Mouse (Mus musculus): ENCODE measurements at regions not wholly inside any gene's neighbourhood (a gene's known extent, or its start where the extent isn't known, plus 50 kb on each side); places are given as distances from the start of the nearest gene placed in this dataset.
A peak's percentile ranks its signal among the peaks of the same experiment; 100 is the strongest.

- Histone ChIP-seq H3K4me2 (ENCODE audit: low read depth, low read length) (no peak overlapping the region), H3K4me3 (ENCODE audit: low read depth, low read length) (no peak overlapping the region), H3K9ac (ENCODE audit: low read depth, low read length) (no peak overlapping the region), H3K36me3 (ENCODE audit: control insufficient read depth, insufficient read depth) (no peaks in the 10 kb centered on the region), H3K4me1 (ENCODE audit: control insufficient read depth, low read depth, low read length) (no peaks in the 10 kb centered on the region), H3K27me3 (ENCODE audit: control insufficient read depth, insufficient read depth, low read depth, low read length) (no peaks in the 10 kb centered on the region), H3K27ac (ENCODE audit: low read length) (no peak overlapping the region), H3K9me3 (replicated peaks; ENCODE audit: control insufficient read depth, low read length) (no peaks in the 10 kb centered on the region)
- ATAC-seq (ENCODE audit: low read depth): no peak
Measured at GRCm38 (mm10) chr14:25279751-25280150, 179.2 kb upstream of the Zmiz1 start.

GRCm38 (mm10) chr14:25292557-25292956 is 166.4 kb upstream of the Zmiz1 start:
- no peak overlapping the region for H3K4me2 ChIP-seq (ENCODE audit: low read depth, low read length)
- no peak overlapping the region for H3K4me3 ChIP-seq (ENCODE audit: low read depth, low read length)
- WGBS (ENCODE audit: insufficient replicate concordance): 32% methylated on average over 1 of the region's 1 CpGs
- no peak overlapping the region for H3K27ac ChIP-seq (ENCODE audit: low read length)
- no peak overlapping the region for H3K9ac ChIP-seq (ENCODE audit: low read depth, low read length)
- no peaks in the 10 kb centered on the region for H3K9me3 ChIP-seq (replicated peaks; ENCODE audit: control insufficient read depth, low read length)
- ATAC-seq (ENCODE audit: low read depth): no peak
- no peaks in the 10 kb centered on the region for H3K27me3 ChIP-seq (ENCODE audit: control insufficient read depth, insufficient read depth, low read depth, low read length)
- H3K36me3 ChIP-seq (ENCODE audit: control insufficient read depth, insufficient read depth): no peaks in the 10 kb centered on the region
- no peaks in the 10 kb centered on the region for H3K4me1 ChIP-seq (ENCODE audit: control insufficient read depth, low read depth, low read length)

- H3K27ac ChIP-seq (ENCODE audit: low read length): no peak overlapping the region
- no peak overlapping the region for H3K9ac ChIP-seq (ENCODE audit: low read depth, low read length)
- 73% methylated on average over 4 of the region's 4 CpGs for WGBS (ENCODE audit: insufficient replicate concordance)
- no peaks in the 10 kb centered on the region for H3K27me3 ChIP-seq (ENCODE audit: control insufficient read depth, insufficient read depth, low read depth, low read length)
- H3K4me2 ChIP-seq (ENCODE audit: low read depth, low read length): no peak overlapping the region
- H3K36me3 ChIP-seq (ENCODE audit: control insufficient read depth, insufficient read depth): no peaks in the 10 kb centered on the region
- ATAC-seq (ENCODE audit: low read depth): no peak
- H3K4me3 ChIP-seq (ENCODE audit: low read depth, low read length): no peak overlapping the region
- no peaks in the 10 kb centered on the region for H3K4me1 ChIP-seq (ENCODE audit: control insufficient read depth, low read depth, low read length)
- H3K9me3 ChIP-seq (replicated peaks; ENCODE audit: control insufficient read depth, low read length): no peaks in the 10 kb centered on the region
Measured at GRCm38 (mm10) chr14:25294226-25294625, 164.8 kb upstream of the Zmiz1 start.

GRCm38 (mm10) chr14:25295688-25296350 is 163.2 kb upstream of the Zmiz1 start:
- Histone ChIP-seq H3K4me3 (ENCODE audit: low read depth, low read length) (no peak overlapping the region), H3K27ac (ENCODE audit: low read length) (no peak overlapping the region), H3K4me2 (ENCODE audit: low read depth, low read length) (no peak overlapping the region), H3K9me3 (replicated peaks; ENCODE audit: control insufficient read depth, low read length) (no peaks in the 10 kb centered on the region), H3K27me3 (ENCODE audit: control insufficient read depth, insufficient read depth, low read depth, low read length) (no peaks in the 10 kb centered on the region), H3K4me1 (ENCODE audit: control insufficient read depth, low read depth, low read length) (no peaks in the 10 kb centered on the region), H3K9ac (ENCODE audit: low read depth, low read length) (no peak overlapping the region), H3K36me3 (ENCODE audit: control insufficient read depth, insufficient read depth) (no peaks in the 10 kb centered on the region)
- 40% methylated on average over 5 of the region's 5 CpGs for WGBS (ENCODE audit: insufficient replicate concordance)
- ATAC-seq (ENCODE audit: low read depth): no peak

DNA sequence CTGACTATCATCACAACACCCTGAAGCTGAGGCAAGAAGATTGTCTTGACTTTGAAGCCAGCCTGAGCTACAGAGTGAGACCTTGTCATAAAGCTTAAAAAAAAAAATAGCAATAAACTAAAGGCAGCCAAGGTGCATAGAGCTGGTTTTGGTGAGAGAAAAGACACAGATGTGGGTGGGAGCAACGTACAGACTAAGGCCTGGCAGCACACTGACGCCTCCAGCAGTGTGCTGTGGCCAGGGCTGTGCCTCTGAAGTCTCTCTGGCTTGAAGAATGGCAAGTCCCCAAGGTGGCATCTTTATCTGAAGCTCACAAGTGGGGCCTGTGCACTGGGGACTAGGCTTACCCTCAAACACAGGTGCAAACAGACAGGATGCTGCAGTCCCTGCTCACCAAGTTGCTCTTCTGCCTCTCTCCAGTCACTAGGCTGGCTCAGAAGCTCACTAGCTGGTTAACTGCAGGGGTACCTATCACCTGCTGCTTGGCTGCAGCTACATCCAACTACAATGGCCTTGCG is 159.3 kb upstream of the Zmiz1 start:
- no peak for ATAC-seq (ENCODE audit: low read depth)
- Histone ChIP-seq H3K27me3 (ENCODE audit: control insufficient read depth, insufficient read depth, low read depth, low read length) (no peaks in the 10 kb centered on the region), H3K4me3 (ENCODE audit: low read depth, low read length) (no peak overlapping the region), H3K9ac (ENCODE audit: low read depth, low read length) (no peak overlapping the region), H3K4me2 (ENCODE audit: low read depth, low read length) (no peak overlapping the region), H3K9me3 (replicated peaks; ENCODE audit: control insufficient read depth, low read length) (no peaks in the 10 kb centered on the region), H3K27ac (ENCODE audit: low read length) (no peak overlapping the region), H3K4me1 (ENCODE audit: control insufficient read depth, low read depth, low read length) (peaks cover 4% of the 10 kb centered on the region; the same call in 1 of the 2 replicates), H3K36me3 (ENCODE audit: control insufficient read depth, insufficient read depth) (no peaks in the 10 kb centered on the region)
- 58% methylated on average over 3 of the region's 3 CpGs for WGBS (ENCODE audit: insufficient replicate concordance)

DNA sequence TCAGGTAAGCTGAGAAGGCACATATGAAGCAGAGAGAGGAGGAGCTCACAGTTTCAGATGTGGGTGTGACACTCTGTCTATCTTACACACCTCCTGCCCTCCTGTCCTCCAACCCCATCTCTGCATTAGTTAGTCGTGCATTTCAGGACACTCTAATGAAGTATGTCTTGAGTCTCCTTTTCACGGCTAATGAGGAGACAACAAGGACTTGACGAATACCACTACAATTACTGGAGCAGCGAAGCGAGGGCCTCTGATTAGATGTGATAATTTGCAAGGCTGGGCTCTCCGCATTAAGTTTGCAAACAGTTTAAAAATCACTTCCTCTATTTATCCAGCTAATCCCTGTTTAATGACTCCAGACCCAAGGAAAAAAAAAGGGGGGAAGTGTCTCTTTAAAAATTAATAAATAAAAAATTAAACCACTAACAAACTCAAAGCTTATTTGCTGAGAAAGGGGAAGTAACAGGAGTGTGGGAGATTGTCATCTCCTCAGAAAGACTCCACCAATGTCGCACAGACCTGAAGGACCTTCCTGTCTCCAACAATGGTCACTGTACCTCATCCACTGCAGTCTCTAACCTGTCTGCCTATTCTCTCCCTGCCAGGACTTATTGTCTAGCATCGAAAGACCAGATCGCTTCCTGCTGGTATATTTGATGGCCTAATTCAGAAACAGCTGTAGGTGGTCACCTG is 157.5 kb upstream of the Zmiz1 start:
- H3K4me2 ChIP-seq (ENCODE audit: low read depth, low read length): no peak overlapping the region
- H3K27me3 ChIP-seq (ENCODE audit: control insufficient read depth, insufficient read depth, low read depth, low read length): no peaks in the 10 kb centered on the region
- no peaks in the 10 kb centered on the region for H3K9me3 ChIP-seq (replicated peaks; ENCODE audit: control insufficient read depth, low read length)
- no peak for ATAC-seq (ENCODE audit: low read depth)
- H3K27ac ChIP-seq (ENCODE audit: low read length): no peak overlapping the region
- peaks cover 4% of the 10 kb centered on the region; the same call in 1 of the 2 replicates for H3K4me1 ChIP-seq (ENCODE audit: control insufficient read depth, low read depth, low read length)
- no peak overlapping the region for H3K4me3 ChIP-seq (ENCODE audit: low read depth, low read length)
- no peak overlapping the region for H3K9ac ChIP-seq (ENCODE audit: low read depth, low read length)
- H3K36me3 ChIP-seq (ENCODE audit: control insufficient read depth, insufficient read depth): no peaks in the 10 kb centered on the region
- 36% methylated on average over 9 of the region's 9 CpGs for WGBS (ENCODE audit: insufficient replicate concordance)

DNA sequence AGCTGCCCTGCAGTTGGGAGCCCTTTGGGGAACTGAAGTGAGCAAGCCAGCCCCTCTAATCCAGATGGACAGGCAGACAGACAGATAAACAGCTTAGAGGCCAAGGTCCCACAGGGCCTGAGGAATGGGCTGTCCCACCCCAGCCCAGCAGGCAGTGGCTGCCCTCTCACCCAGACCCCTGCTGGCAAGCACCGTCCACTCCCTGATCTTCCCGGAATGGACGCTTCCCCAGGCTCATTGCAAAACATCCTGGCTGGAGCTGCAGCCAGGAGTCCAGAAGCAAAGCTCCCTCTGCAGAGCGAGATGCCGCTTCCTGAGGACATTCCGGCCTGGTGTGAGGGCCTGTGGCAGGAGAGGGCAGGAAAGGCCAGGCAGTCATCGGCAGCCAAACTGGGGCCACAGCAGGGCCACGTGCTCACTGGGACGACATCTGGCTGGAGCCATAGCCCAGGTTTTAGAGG is 154.6 kb upstream of the Zmiz1 start:
- no peaks in the 10 kb centered on the region for H3K9me3 ChIP-seq (replicated peaks; ENCODE audit: control insufficient read depth, low read length)
- no peaks in the 10 kb centered on the region for H3K27me3 ChIP-seq (ENCODE audit: control insufficient read depth, insufficient read depth, low read depth, low read length)
- no peaks in the 10 kb centered on the region for H3K36me3 ChIP-seq (ENCODE audit: control insufficient read depth, insufficient read depth)
- H3K27ac ChIP-seq (ENCODE audit: low read length): no peak overlapping the region
- no peak overlapping the region for H3K4me3 ChIP-seq (ENCODE audit: low read depth, low read length)
- ATAC-seq (ENCODE audit: low read depth): peak; percentile 67
- peaks cover 4% of the 10 kb centered on the region; the same call in 1 of the 2 replicates for H3K4me1 ChIP-seq (ENCODE audit: control insufficient read depth, low read depth, low read length)
- H3K9ac ChIP-seq (ENCODE audit: low read depth, low read length): no peak overlapping the region
- no peak overlapping the region for H3K4me2 ChIP-seq (ENCODE audit: low read depth, low read length)
- WGBS (ENCODE audit: insufficient replicate concordance): 34% methylated on average over 9 of the region's 9 CpGs

DNA sequence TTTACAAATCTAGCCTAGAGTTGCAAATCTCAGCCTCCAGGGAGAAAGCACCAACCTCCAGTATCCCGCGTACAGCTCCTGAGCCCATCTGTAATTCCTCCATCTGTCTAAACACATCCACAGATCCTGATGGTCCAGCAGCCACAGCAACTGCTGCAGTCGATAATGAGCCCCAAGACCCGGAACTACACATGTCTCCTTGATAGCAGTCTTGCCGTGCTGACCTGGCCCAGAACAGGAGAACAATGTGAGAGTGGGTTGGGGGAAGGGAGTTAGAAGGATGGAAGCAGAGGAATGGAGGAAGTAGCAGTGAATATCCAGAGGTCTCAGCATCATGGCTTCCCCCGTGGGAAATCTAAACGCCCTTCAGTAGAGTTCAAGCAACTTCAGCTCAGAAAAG is 152.8 kb upstream of the Zmiz1 start:
- Histone ChIP-seq H3K27ac (ENCODE audit: low read length) (no peak overlapping the region), H3K9ac (ENCODE audit: low read depth, low read length) (no peak overlapping the region), H3K4me2 (ENCODE audit: low read depth, low read length) (no peak overlapping the region), H3K4me1 (ENCODE audit: control insufficient read depth, low read depth, low read length) (peaks cover 4% of the 10 kb centered on the region; the same call in 1 of the 2 replicates), H3K36me3 (ENCODE audit: control insufficient read depth, insufficient read depth) (no peaks in the 10 kb centered on the region), H3K4me3 (ENCODE audit: low read depth, low read length) (no peak overlapping the region), H3K27me3 (ENCODE audit: control insufficient read depth, insufficient read depth, low read depth, low read length) (no peaks in the 10 kb centered on the region), H3K9me3 (replicated peaks; ENCODE audit: control insufficient read depth, low read length) (no peaks in the 10 kb centered on the region)
- 57% methylated on average over 7 of the region's 7 CpGs for WGBS (ENCODE audit: insufficient replicate concordance)
- no peak for ATAC-seq (ENCODE audit: low read depth)

- no peak for ATAC-seq (ENCODE audit: low read depth)
- Histone ChIP-seq H3K9ac (ENCODE audit: low read depth, low read length) (no peak overlapping the region), H3K9me3 (replicated peaks; ENCODE audit: control insufficient read depth, low read length) (no peaks in the 10 kb centered on the region), H3K4me3 (ENCODE audit: low read depth, low read length) (no peak overlapping the region), H3K36me3 (ENCODE audit: control insufficient read depth, insufficient read depth) (no peaks in the 10 kb centered on the region), H3K4me1 (ENCODE audit: control insufficient read depth, low read depth, low read length) (peaks cover 4% of the 10 kb centered on the region; the same call in 1 of the 2 replicates), H3K27ac (ENCODE audit: low read length) (no peak overlapping the region), H3K4me2 (ENCODE audit: low read depth, low read length) (no peak overlapping the region), H3K27me3 (ENCODE audit: control insufficient read depth, insufficient read depth, low read depth, low read length) (no peaks in the 10 kb centered on the region)
- WGBS (ENCODE audit: insufficient replicate concordance): 61% methylated on average over 3 of the region's 3 CpGs
Measured at GRCm38 (mm10) chr14:25306961-25307654, 151.9 kb upstream of the Zmiz1 start.
